Mouse (Mus musculus) cerebellum, postnatal 25 days (tissue): ENCODE measurements at regions not wholly inside any gene's neighbourhood (a gene's known extent, or its start where the extent isn't known, plus 50 kb on each side); places are given as distances from the start of the nearest gene placed in this dataset.
A peak's percentile ranks its signal among the peaks of the same experiment; 100 is the strongest.
"Not testable (repeated sequence)": the region's sequence is repeated elsewhere in the genome, so short reads cannot be mapped to it uniquely, and the experiment has no call there.

Experiments
- DNase-seq, 2 experiments: peaks; one replicate each; pipeline ENCODE4 v3.0.0; 2021; ENCODE audit warnings: mixed read lengths in 2 of 2

GRCm38 (mm10) chrX:165667020-165667419 lies 339.8 kb upstream of the Glra2 start:
- DNase-seq = peak in 1 of 2 experiments; percentile 1

GRCm38 (mm10) chrX:165631227-165631626 lies 304.0 kb upstream of the Glra2 start:
- DNase-seq = no peak

GRCm38 (mm10) chrX:165616078-165616477 lies 288.9 kb upstream of the Glra2 start:
- DNase-seq = no peak

GRCm38 (mm10) chrX:165600782-165601181 lies 273.6 kb upstream of the Glra2 start:
- not testable (repeated sequence) for DNase-seq
